Mouse (Mus musculus) limb, embryonic 15.5 days (tissue): Measurements from ENCODE around the gene Mta2. TPM values are rescaled to one million over a fixed set of nuclear protein-coding genes. Genes with fewer than 3 reads are reported as not detected.

Experiments
- ATAC-seq: fragments of 200-750 bp; cut with Nextera tagmentation; 2 replicates; pipeline ENCODE4 v1.8.0; 2017; ENCODE audit warnings: low read depth, moderate TSS enrichment; ENCODE audit not compliant: insufficient number of reproducible peaks, low FRiP score, low TSS enrichment
- H3K27ac ChIP-seq: fragments of 300-500 bp; sonication (generic); 2 replicates; pipeline ENCODE4 v1.5.1; 2015; ENCODE audit warnings: moderate library complexity, mild to moderate bottlenecking, inconsistent platforms
- H3K27me3 ChIP-seq: fragments of 300-500 bp; sonication (generic); 2 replicates; pipeline ENCODE4 v1.6.1; 2015; ENCODE audit warnings: inconsistent platforms
- H3K36me3 ChIP-seq: fragments of 300-500 bp; sonication (generic); 2 replicates; pipeline ENCODE4 v1.6.1; 2015; ENCODE audit warnings: inconsistent platforms
- H3K4me1 ChIP-seq: fragments of 300-500 bp; sonication (generic); 2 replicates; pipeline ENCODE4 v1.6.1; 2015; ENCODE audit warnings: inconsistent platforms
- H3K4me2 ChIP-seq: fragments of 300-500 bp; sonication (generic); 2 replicates; pipeline ENCODE4 v1.6.1; 2015; ENCODE audit warnings: mild to moderate bottlenecking, inconsistent platforms
- H3K4me3 ChIP-seq: fragments of 300-500 bp; sonication (generic); 2 replicates; pipeline ENCODE4 v1.5.1; 2015; ENCODE audit warnings: mild to moderate bottlenecking, inconsistent platforms
- H3K9ac ChIP-seq: fragments of 300-500 bp; sonication (generic); 2 replicates; pipeline ENCODE4 v1.6.1; 2015; ENCODE audit warnings: inconsistent platforms
- H3K9me3 ChIP-seq: fragments of 300-500 bp; sonication (generic); 2 replicates; pipeline ENCODE4 v1.6.1; 2016; ENCODE audit warnings: inconsistent platforms
- WGBS: fragments of 180-500 bp; shearing (Covaris S2); methylation state at CpG from one replicate; pipeline ENCODE4 v1.1.7; 2015; 5-methylcytosine and 5-hydroxymethylcytosine counted together
- polyA plus RNA-seq: library from polyadenylated mRNA; unstranded; fragments of >200 nt; fragmentation: Nextera tagmentation; extraction: Ambion mirVana; gene quantifications from 2 replicates; pipeline ENCODE4 v1.2.1, GENCODE M21; 2015

Gene Mta2
- polyA plus RNA-seq, 1 experiment from 2014 or later = 160 TPM

DNA sequence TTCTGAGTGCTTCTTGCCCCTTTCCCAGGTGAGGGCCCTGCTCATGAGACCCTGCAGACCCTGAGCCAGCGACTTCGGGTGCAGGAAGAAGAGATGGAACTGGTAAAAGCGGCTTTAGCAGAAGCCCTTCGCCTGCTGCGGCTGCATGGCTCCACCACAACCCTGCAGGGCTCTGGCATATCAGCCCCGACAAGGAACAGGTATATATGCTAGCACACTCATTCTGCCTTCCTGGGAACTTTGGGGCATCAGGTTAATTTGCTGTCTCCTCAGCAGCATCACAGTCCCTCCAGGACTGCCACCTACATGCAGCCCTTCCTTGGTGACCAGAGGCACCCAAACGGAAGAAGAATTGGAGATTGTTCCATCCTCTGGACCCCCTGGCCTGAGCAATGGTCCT is 10.9 kb upstream of the Mta2 start:
- Histone ChIP-seq H3K9ac (peak overlapping the region; percentile 76; the same call in 1 of the 2 replicates), H3K9me3 (no peaks in the 10 kb centered on the region), H3K4me2 (peak overlapping the region; percentile 74), H3K27me3 (no peaks in the 10 kb centered on the region), H3K27ac (no peak overlapping the region), H3K4me3 (peak overlapping the region; percentile 84), H3K36me3 (peaks cover 51% of the 10 kb centered on the region), H3K4me1 (peaks cover 29% of the 10 kb centered on the region)
- no peak for ATAC-seq
- WGBS = 74% methylated on average over 7 of the region's 7 CpGs

DNA sequence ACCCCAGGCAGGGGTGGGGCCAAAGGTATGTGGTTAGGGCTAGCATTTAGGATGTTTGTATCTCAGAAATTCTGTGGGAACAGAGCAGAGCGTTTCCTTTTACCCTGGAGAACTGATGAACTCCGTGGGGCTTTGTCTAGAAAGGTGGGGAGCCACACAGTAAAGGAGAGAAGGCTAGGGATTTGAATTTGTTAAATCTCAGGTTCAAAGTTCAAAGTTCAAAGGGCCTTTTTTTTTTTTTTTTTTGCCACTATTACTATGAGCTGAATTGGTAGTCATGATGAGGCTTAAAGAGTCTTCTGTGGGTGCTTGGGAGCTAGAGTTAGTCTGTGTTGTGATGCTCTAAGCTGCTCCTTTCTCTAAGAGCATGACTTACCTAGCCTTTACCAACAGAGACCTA is 4.9 kb upstream of the Mta2 start:
- Histone ChIP-seq H3K4me3 (no peak overlapping the region), H3K27ac (no peak overlapping the region), H3K4me2 (no peak overlapping the region), H3K27me3 (no peaks in the 10 kb centered on the region), H3K36me3 (peaks cover 67% of the 10 kb centered on the region), H3K4me1 (peaks cover 12% of the 10 kb centered on the region), H3K9ac (no peak overlapping the region), H3K9me3 (no peaks in the 10 kb centered on the region)
- no peak for ATAC-seq
- 87% methylated on average over 2 of the region's 2 CpGs for WGBS

DNA sequence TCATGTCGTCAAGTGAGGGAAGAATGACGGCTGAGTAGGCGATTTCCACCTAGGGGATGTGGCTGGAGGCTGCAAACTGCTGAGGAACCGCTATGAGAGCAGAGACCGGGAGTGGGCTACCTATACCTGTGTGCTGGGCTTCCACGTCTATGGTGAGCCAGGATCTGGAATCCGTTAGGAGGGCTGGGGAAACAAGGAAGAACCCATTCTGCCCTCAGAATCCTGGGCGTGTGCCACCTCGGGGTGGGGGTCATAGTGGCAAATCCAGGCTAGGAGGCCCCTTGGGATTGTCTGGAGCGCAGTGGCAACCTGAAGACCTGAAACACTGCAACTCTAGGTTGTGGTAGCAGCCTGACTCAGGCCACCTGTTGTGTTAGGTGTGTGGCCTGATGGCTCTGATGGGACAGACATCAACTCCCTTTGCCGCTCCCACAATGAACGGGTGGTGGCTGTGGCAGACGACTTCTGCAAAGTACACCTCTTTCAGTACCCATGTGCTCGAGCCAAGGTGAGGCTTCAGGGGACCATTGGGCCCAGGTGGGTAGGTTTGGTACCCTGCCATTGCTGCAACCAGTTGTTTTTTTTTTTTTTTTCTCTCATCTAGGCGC is 1.0 kb upstream of the Mta2 start:
- Histone ChIP-seq H3K27ac (peak overlapping the region; percentile 98), H3K4me2 (peak overlapping the region; percentile 64; the same call in 1 of the 2 replicates), H3K27me3 (no peaks in the 10 kb centered on the region), H3K4me1 (peaks cover 37% of the 10 kb centered on the region), H3K36me3 (peaks cover 48% of the 10 kb centered on the region), H3K9ac (no peak overlapping the region; the same call in 1 of the 2 replicates), H3K4me3 (peak overlapping the region; percentile 90), H3K9me3 (no peaks in the 10 kb centered on the region)
- no peak for ATAC-seq
- WGBS = 73% methylated on average over 15 of the region's 15 CpGs

GRCm38 (mm10) chr19:8941136-8941514 is 550 bp upstream of the Mta2 start:
- ATAC-seq = no peak
- Histone ChIP-seq H3K4me1 (peaks cover 37% of the 10 kb centered on the region), H3K36me3 (peaks cover 49% of the 10 kb centered on the region), H3K27ac (peak overlapping the region; percentile 98), H3K9ac (peak overlapping the region; percentile 35), H3K9me3 (no peaks in the 10 kb centered on the region), H3K4me3 (peak overlapping the region; percentile 90), H3K4me2 (peak overlapping the region; percentile 64), H3K27me3 (no peaks in the 10 kb centered on the region)
- 28% methylated on average over 10 of the region's 10 CpGs for WGBS

- Histone ChIP-seq H3K4me2 (peak overlapping the region; percentile 64), H3K36me3 (peaks cover 47% of the 10 kb centered on the region), H3K4me1 (peaks cover 37% of the 10 kb centered on the region), H3K27ac (peak overlapping the region; percentile 98), H3K9me3 (no peaks in the 10 kb centered on the region), H3K9ac (peak overlapping the region; percentile 94), H3K4me3 (peak overlapping the region; percentile 90), H3K27me3 (no peaks in the 10 kb centered on the region)
- under 1% methylated on average over 46 of the region's 46 CpGs for WGBS
- peak; percentile 31; the same call in 1 of the 2 replicates for ATAC-seq
Measured at GRCm38 (mm10) chr19:8942276-8942964, 745 bp downstream of the Mta2 start.

- H3K9me3 ChIP-seq = no peaks in the 10 kb centered on the region
- peak overlapping the region; percentile 64 for H3K4me2 ChIP-seq
- peak overlapping the region; percentile 90 for H3K4me3 ChIP-seq
- peaks cover 48% of the 10 kb centered on the region for H3K36me3 ChIP-seq
- peaks cover 37% of the 10 kb centered on the region for H3K4me1 ChIP-seq
- H3K27ac ChIP-seq = peak overlapping the region; percentile 98; the same call in 1 of the 2 replicates
- H3K9ac ChIP-seq = peak overlapping the region; percentile 94
- WGBS = 58% methylated on average over 2 of the region's 2 CpGs
- ATAC-seq = no peak
- no peaks in the 10 kb centered on the region for H3K27me3 ChIP-seq
Measured at GRCm38 (mm10) chr19:8943047-8943446, 1.4 kb downstream of the Mta2 start.

DNA sequence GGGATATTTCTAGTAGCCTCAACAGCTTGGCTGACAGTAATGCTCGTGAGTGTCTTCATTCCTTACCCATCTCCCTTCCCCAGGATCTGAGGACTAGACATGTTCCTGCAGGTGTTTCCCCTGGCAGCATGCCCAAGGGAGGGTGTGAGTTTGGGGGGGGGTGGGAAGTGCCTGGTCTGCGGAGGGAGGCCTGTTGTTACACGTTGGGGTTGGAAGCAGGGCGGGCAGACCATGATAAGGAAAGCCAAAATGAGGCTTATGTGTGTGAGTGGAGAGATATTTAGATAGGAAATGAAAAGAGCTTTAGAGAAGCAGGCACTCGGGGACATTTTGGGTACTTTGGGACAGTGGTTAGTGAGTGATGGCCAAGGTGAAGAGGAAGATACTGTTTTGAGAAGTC is 2.4 kb downstream of the Mta2 start:
- ATAC-seq = no peak

GRCm38 (mm10) chr19:8944750-8945149 is 3.1 kb downstream of the Mta2 start:
- no peak for ATAC-seq
- Histone ChIP-seq H3K36me3 (peaks cover 46% of the 10 kb centered on the region), H3K4me3 (peak overlapping the region; percentile 90), H3K27ac (peak overlapping the region; percentile 54), H3K9ac (no peak overlapping the region), H3K4me2 (peak overlapping the region; percentile 64), H3K4me1 (peaks cover 37% of the 10 kb centered on the region), H3K9me3 (no peaks in the 10 kb centered on the region), H3K27me3 (no peaks in the 10 kb centered on the region)
- WGBS = 26% methylated on average over 5 of the region's 5 CpGs

More for the DNA sequence above, 2.4 kb downstream of the Mta2 start:
- Histone ChIP-seq H3K9ac (no peak overlapping the region), H3K27ac (0 out of 2 replicates have a peak overlapping the region, but pooled peaks have one; percentile 98), H3K36me3 (peaks cover 48% of the 10 kb centered on the region), H3K4me2 (peak overlapping the region; percentile 64), H3K27me3 (no peaks in the 10 kb centered on the region), H3K9me3 (no peaks in the 10 kb centered on the region), H3K4me1 (peaks cover 37% of the 10 kb centered on the region), H3K4me3 (peak overlapping the region; percentile 90)
- WGBS = 34% methylated on average over 5 of the region's 5 CpGs

- Histone ChIP-seq H3K4me1 (peaks cover 37% of the 10 kb centered on the region), H3K9me3 (no peaks in the 10 kb centered on the region), H3K27ac (peak overlapping the region; percentile 54), H3K36me3 (peaks cover 50% of the 10 kb centered on the region), H3K27me3 (no peaks in the 10 kb centered on the region), H3K4me2 (peak overlapping the region; percentile 64), H3K4me3 (peak overlapping the region; percentile 90), H3K9ac (no peak overlapping the region)
- no peak for ATAC-seq
- WGBS = 67% methylated on average over 6 of the region's 6 CpGs
Measured at GRCm38 (mm10) chr19:8945251-8945650, 3.6 kb downstream of the Mta2 start.

GRCm38 (mm10) chr19:8946929-8947328 is 5.3 kb downstream of the Mta2 start:
- ATAC-seq = no peak
- Histone ChIP-seq H3K27me3 (no peaks in the 10 kb centered on the region), H3K4me2 (no peak overlapping the region), H3K4me1 (peaks cover 25% of the 10 kb centered on the region), H3K9ac (no peak overlapping the region), H3K36me3 (peaks cover 67% of the 10 kb centered on the region), H3K9me3 (no peaks in the 10 kb centered on the region), H3K27ac (no peak overlapping the region), H3K4me3 (no peak overlapping the region)
- WGBS = 79% methylated on average over 7 of the region's 7 CpGs

DNA sequence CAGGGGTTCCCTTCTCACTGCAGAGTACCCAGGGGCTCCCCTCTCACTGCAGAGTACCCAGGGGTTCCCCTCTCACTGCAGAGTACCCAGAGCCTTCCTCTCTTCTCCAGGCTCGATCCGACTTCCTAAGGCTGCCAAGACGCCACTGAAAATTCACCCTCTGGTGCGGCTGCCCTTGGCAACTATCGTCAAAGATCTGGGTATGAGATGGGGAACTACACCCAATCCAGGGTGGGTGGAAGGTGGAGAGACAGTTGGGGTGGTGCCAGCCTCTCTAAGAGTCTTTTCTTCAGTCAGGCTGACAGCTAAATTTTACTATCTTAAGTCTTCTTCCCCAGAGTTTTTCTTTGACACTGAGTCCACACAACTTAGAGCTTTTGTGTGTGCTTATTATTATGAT is 8.5 kb downstream of the Mta2 start:
- Histone ChIP-seq H3K9ac (no peak overlapping the region), H3K27ac (no peak overlapping the region), H3K4me2 (no peak overlapping the region), H3K4me3 (no peak overlapping the region), H3K4me1 (peaks cover 27% of the 10 kb centered on the region), H3K27me3 (no peaks in the 10 kb centered on the region), H3K36me3 (peaks cover 70% of the 10 kb centered on the region), H3K9me3 (no peaks in the 10 kb centered on the region)
- ATAC-seq = no peak
- WGBS = 85% methylated on average over 5 of the region's 5 CpGs

- 87% methylated on average over 9 of the region's 9 CpGs for WGBS
- peaks cover 63% of the 10 kb centered on the region for H3K36me3 ChIP-seq
- no peaks in the 10 kb centered on the region for H3K9me3 ChIP-seq
- no peaks in the 10 kb centered on the region for H3K27me3 ChIP-seq
- H3K4me2 ChIP-seq = 0 out of 2 replicates have a peak overlapping the region, but pooled peaks have one; percentile 73
- H3K9ac ChIP-seq = 0 out of 2 replicates have a peak overlapping the region, but pooled peaks have one; percentile 0
- no peak for ATAC-seq
- no peak overlapping the region for H3K4me3 ChIP-seq
- H3K27ac ChIP-seq = peak overlapping the region; percentile 38; the same call in 1 of the 2 replicates
- H3K4me1 ChIP-seq = peaks cover 26% of the 10 kb centered on the region
Measured at GRCm38 (mm10) chr19:8952241-8952640, 10.6 kb downstream of the Mta2 start.
